Mouse (Mus musculus): ENCODE results near the gene Rnf41.

Rnf41 gene

GRCm38 (mm10) chr10:128396017-128396673, 15.3 kb upstream of the Rnf41 start:
- Histone ChIP-seq H3K4me1 (replicated peaks; ENCODE audit: low read depth, low read length) (peaks cover 58% of the 10 kb centered on the region), H3K36me3 (ENCODE audit: insufficient read depth, low read length) (peaks cover 60% of the 10 kb centered on the region), H3K27me3 (ENCODE audit: insufficient read depth, low read length) (peaks cover 3% of the 10 kb centered on the region; the same call in 1 of the 2 replicates), H3K9me3 (ENCODE audit: low read length) (no peaks in the 10 kb centered on the region), H3K4me3 (replicated peaks; ENCODE audit: low read length) (no peak overlapping the region)
- TF ChIP-seq POU5F1 (IDR thresholded peaks at IDR 0.05; ENCODE audit: borderline replicate concordance, low read length): no peak
- TF ChIP-seq NANOG (IDR thresholded peaks at IDR 0.05; ENCODE audit: borderline replicate concordance, low read length): no peak

DNA sequence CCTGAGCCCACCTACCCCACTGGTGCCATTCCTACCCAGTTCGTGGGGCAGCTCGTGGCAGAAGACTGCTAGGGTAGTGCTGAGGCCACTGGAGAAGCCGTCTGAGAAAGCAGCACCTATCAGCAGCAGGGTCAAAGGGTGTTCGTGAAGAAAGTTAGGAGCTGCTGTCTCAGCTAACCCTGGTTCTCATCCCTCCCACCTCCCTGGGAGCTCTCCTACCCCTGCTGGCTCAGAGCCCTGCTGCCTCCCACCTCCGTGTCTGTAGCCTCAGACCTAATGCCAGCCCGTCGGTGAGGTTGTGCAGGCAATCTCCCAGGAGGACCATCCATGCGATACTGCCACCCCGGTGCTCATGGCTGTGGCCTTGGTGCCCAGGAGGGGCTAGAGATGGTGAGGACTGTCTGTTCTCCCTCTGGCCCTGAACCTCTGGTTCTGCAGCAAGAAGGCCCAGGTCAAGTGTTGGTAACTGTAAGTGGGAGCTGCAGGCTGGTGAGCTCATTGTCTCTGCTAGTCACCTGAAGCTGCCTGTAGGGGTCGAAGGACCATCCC, 14.7 kb upstream of the Rnf41 start:
- Histone ChIP-seq H3K4me3 (replicated peaks; ENCODE audit: low read length) (no peak overlapping the region), H3K27me3 (ENCODE audit: insufficient read depth, low read length) (peaks cover 3% of the 10 kb centered on the region; the same call in 1 of the 2 replicates), H3K9me3 (ENCODE audit: low read length) (no peaks in the 10 kb centered on the region), H3K4me1 (replicated peaks; ENCODE audit: low read depth, low read length) (peaks cover 65% of the 10 kb centered on the region), H3K36me3 (ENCODE audit: insufficient read depth, low read length) (peaks cover 60% of the 10 kb centered on the region)
- TF ChIP-seq POU5F1 (IDR thresholded peaks at IDR 0.05; ENCODE audit: borderline replicate concordance, low read length) (no peak), CTCF (conservative IDR thresholded peaks at IDR 0.05; ENCODE audit: low read length) (no peak), NANOG (IDR thresholded peaks at IDR 0.05; ENCODE audit: borderline replicate concordance, low read length) (no peak)

GRCm38 (mm10) chr10:128397466-128397865, 14.0 kb upstream of the Rnf41 start:
- TF ChIP-seq CTCF (conservative IDR thresholded peaks at IDR 0.05; ENCODE audit: low read length) (no peak), POU5F1 (IDR thresholded peaks at IDR 0.05; ENCODE audit: borderline replicate concordance, low read length) (no peak), NANOG (IDR thresholded peaks at IDR 0.05; ENCODE audit: borderline replicate concordance, low read length) (no peak)
- peaks cover 3% of the 10 kb centered on the region; the same call in 1 of the 2 replicates for H3K27me3 ChIP-seq (ENCODE audit: insufficient read depth, low read length)
- H3K4me1 ChIP-seq (replicated peaks; ENCODE audit: low read depth, low read length): peaks cover 63% of the 10 kb centered on the region
- H3K9me3 ChIP-seq (ENCODE audit: low read length): no peaks in the 10 kb centered on the region
- H3K4me3 ChIP-seq (replicated peaks; ENCODE audit: low read length): no peak overlapping the region
- H3K36me3 ChIP-seq (ENCODE audit: insufficient read depth, low read length): peaks cover 55% of the 10 kb centered on the region

- no peak for TF ChIP-seq POU5F1 (IDR thresholded peaks at IDR 0.05; ENCODE audit: borderline replicate concordance, low read length)
- TF ChIP-seq CTCF (conservative IDR thresholded peaks at IDR 0.05; ENCODE audit: low read length): no peak
- TF ChIP-seq NANOG (IDR thresholded peaks at IDR 0.05; ENCODE audit: borderline replicate concordance, low read length): no peak
- peak overlapping the region; percentile 24 for H3K4me3 ChIP-seq (replicated peaks; ENCODE audit: low read length)
- H3K36me3 ChIP-seq (ENCODE audit: insufficient read depth, low read length): peaks cover 46% of the 10 kb centered on the region
- no peaks in the 10 kb centered on the region for H3K9me3 ChIP-seq (ENCODE audit: low read length)
- H3K4me1 ChIP-seq (replicated peaks; ENCODE audit: low read depth, low read length): peaks cover 36% of the 10 kb centered on the region
- H3K27me3 ChIP-seq (ENCODE audit: insufficient read depth, low read length): peaks cover 3% of the 10 kb centered on the region; the same call in 1 of the 2 replicates
Observed at GRCm38 (mm10) chr10:128400338-128400737, 11.1 kb upstream of the Rnf41 start.

DNA sequence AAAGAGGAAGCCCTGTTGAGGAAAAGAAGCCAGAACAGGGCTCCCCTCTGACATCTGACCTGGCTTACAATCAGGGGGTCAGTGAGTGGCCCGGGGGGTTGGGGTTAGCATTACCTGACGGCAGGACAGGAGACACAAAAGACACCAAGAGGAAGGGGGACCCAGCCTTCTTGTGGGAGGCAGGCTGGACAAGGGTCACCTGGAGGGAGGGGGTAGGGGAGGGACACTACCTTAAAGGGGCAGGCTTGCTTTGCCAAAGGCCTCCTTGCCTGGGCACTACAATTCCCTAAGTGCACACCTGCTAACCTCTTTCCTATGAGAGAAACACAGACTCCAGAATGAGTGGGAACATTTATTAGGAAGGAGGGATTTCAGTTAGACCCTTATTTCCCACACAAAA, 10.4 kb upstream of the Rnf41 start, which contains the start of gene Slc39a5:
Gene Slc39a5 (minus strand): TSS at position 174 of the 400 bp plus-strand sequence.
- Histone ChIP-seq H3K36me3 (ENCODE audit: insufficient read depth, low read length) (peaks cover 46% of the 10 kb centered on the region), H3K9me3 (ENCODE audit: low read length) (no peaks in the 10 kb centered on the region), H3K4me1 (replicated peaks; ENCODE audit: low read depth, low read length) (peaks cover 29% of the 10 kb centered on the region), H3K27me3 (ENCODE audit: insufficient read depth, low read length) (peaks cover 3% of the 10 kb centered on the region; the same call in 1 of the 2 replicates), H3K4me3 (replicated peaks; ENCODE audit: low read length) (peak within 1 kb of the TSS; percentile 24)
- TF ChIP-seq NANOG (IDR thresholded peaks at IDR 0.05; ENCODE audit: borderline replicate concordance, low read length) (no peak), POU5F1 (IDR thresholded peaks at IDR 0.05; ENCODE audit: borderline replicate concordance, low read length) (no peak), CTCF (conservative IDR thresholded peaks at IDR 0.05; ENCODE audit: low read length) (no peak)

GRCm38 (mm10) chr10:128401638-128402037, 9.8 kb upstream of the Rnf41 start:
- peaks cover 3% of the 10 kb centered on the region; the same call in 1 of the 2 replicates for H3K27me3 ChIP-seq (ENCODE audit: insufficient read depth, low read length)
- peaks cover 46% of the 10 kb centered on the region for H3K36me3 ChIP-seq (ENCODE audit: insufficient read depth, low read length)
- H3K9me3 ChIP-seq (ENCODE audit: low read length): no peaks in the 10 kb centered on the region
- H3K4me1 ChIP-seq (replicated peaks; ENCODE audit: low read depth, low read length): peaks cover 28% of the 10 kb centered on the region
- H3K4me3 ChIP-seq (replicated peaks; ENCODE audit: low read length): no peak overlapping the region
- TF ChIP-seq POU5F1 (IDR thresholded peaks at IDR 0.05; ENCODE audit: borderline replicate concordance, low read length) (no peak), CTCF (conservative IDR thresholded peaks at IDR 0.05; ENCODE audit: low read length) (no peak), NANOG (IDR thresholded peaks at IDR 0.05; ENCODE audit: borderline replicate concordance, low read length) (no peak)

- TF ChIP-seq POU5F1 (IDR thresholded peaks at IDR 0.05; ENCODE audit: borderline replicate concordance, low read length) (no peak), CTCF (conservative IDR thresholded peaks at IDR 0.05; ENCODE audit: low read length) (no peak), NANOG (IDR thresholded peaks at IDR 0.05; ENCODE audit: borderline replicate concordance, low read length) (no peak)
- Histone ChIP-seq H3K36me3 (ENCODE audit: insufficient read depth, low read length) (peaks cover 57% of the 10 kb centered on the region), H3K27me3 (ENCODE audit: insufficient read depth, low read length) (no peaks in the 10 kb centered on the region), H3K4me1 (replicated peaks; ENCODE audit: low read depth, low read length) (peaks cover 35% of the 10 kb centered on the region), H3K4me3 (replicated peaks; ENCODE audit: low read length) (no peak overlapping the region), H3K9me3 (ENCODE audit: low read length) (no peaks in the 10 kb centered on the region)
Observed at GRCm38 (mm10) chr10:128403931-128404330, 7.5 kb upstream of the Rnf41 start.

GRCm38 (mm10) chr10:128408591-128409535, 2.6 kb upstream of the Rnf41 start:
- Histone ChIP-seq H3K36me3 (ENCODE audit: insufficient read depth, low read length) (peaks cover 43% of the 10 kb centered on the region), H3K4me3 (replicated peaks; ENCODE audit: low read length) (peak overlapping the region; percentile 92), H3K4me1 (replicated peaks; ENCODE audit: low read depth, low read length) (peaks cover 49% of the 10 kb centered on the region), H3K27me3 (ENCODE audit: insufficient read depth, low read length) (no peaks in the 10 kb centered on the region), H3K9me3 (ENCODE audit: low read length) (no peaks in the 10 kb centered on the region)
- TF ChIP-seq POU5F1 (IDR thresholded peaks at IDR 0.05; ENCODE audit: borderline replicate concordance, low read length) (no peak), CTCF (conservative IDR thresholded peaks at IDR 0.05; ENCODE audit: low read length) (no peak), NANOG (IDR thresholded peaks at IDR 0.05; ENCODE audit: borderline replicate concordance, low read length) (no peak)

Measured in E14TG2a.4 (cell line).